Mouse (Mus musculus) liver, embryonic 15.5 days (tissue): Measurements from ENCODE around the gene Rbm15. TPM values are rescaled to one million over a fixed set of nuclear protein-coding genes. Genes with fewer than 3 reads are reported as not detected.
"Not testable (repeated sequence)": the region's sequence is repeated elsewhere in the genome, so short reads cannot be mapped to it uniquely, and the experiment has no call there.

Experiments
- ATAC-seq: fragments of 200-750 bp; cut with Nextera tagmentation; 2 replicates; pipeline ENCODE4 v1.8.0; 2017; ENCODE audit warnings: moderate number of reproducible peaks, mild to moderate bottlenecking, moderate library complexity; ENCODE audit not compliant: insufficient read depth
- H3K27ac ChIP-seq: fragments of 300-500 bp; sonication (generic); replicated peaks from 2 replicates; pipeline ENCODE4 v1.5.1; 2015; ENCODE audit warnings: mild to moderate bottlenecking, inconsistent platforms
- H3K27me3 ChIP-seq: fragments of 300-500 bp; sonication (generic); 2 replicates; pipeline ENCODE4 v1.6.1; 2015; ENCODE audit warnings: mild to moderate bottlenecking, inconsistent platforms
- H3K36me3 ChIP-seq: fragments of 300-500 bp; sonication (generic); replicated peaks from 2 replicates; pipeline ENCODE4 v1.6.1; 2015; ENCODE audit warnings: moderate library complexity, mild to moderate bottlenecking, inconsistent platforms
- H3K4me1 ChIP-seq: fragments of 300-500 bp; sonication (generic); replicated peaks from 2 replicates; pipeline ENCODE4 v1.6.1; 2015; ENCODE audit warnings: inconsistent platforms
- H3K4me2 ChIP-seq: fragments of 300-500 bp; sonication (generic); 2 replicates; pipeline ENCODE4 v1.6.1; 2015; ENCODE audit warnings: moderate library complexity, mild to moderate bottlenecking, inconsistent platforms
- H3K4me3 ChIP-seq: fragments of 300-500 bp; sonication (generic); replicated peaks from 2 replicates; pipeline ENCODE4 v1.5.1; 2015; ENCODE audit warnings: mild to moderate bottlenecking, inconsistent platforms
- H3K9ac ChIP-seq: fragments of 300-500 bp; sonication (generic); 2 replicates; pipeline ENCODE4 v1.6.1; 2015; ENCODE audit warnings: moderate library complexity, mild to moderate bottlenecking, inconsistent platforms
- H3K9me3 ChIP-seq: fragments of 300-500 bp; sonication (generic); replicated peaks from 2 replicates; pipeline ENCODE4 v1.6.1; 2016; ENCODE audit warnings: inconsistent platforms
- WGBS: fragments of 180-500 bp; shearing (Covaris S2); methylation state at CpG from one replicate; pipeline ENCODE4 v1.1.7; 2015; ENCODE audit warnings: mixed read lengths; ENCODE audit not compliant: insufficient replicate concordance; 5-methylcytosine and 5-hydroxymethylcytosine counted together
- polyA plus RNA-seq: library from polyadenylated mRNA; unstranded; fragments of >200 nt; fragmentation: Nextera tagmentation; extraction: Ambion mirVana; gene quantifications from 2 replicates; pipeline ENCODE4 v1.2.1, GENCODE M21; 2015

Rbm15 gene
- polyA plus RNA-seq, 1 experiment from 2014 or later: 8.3 TPM

DNA sequence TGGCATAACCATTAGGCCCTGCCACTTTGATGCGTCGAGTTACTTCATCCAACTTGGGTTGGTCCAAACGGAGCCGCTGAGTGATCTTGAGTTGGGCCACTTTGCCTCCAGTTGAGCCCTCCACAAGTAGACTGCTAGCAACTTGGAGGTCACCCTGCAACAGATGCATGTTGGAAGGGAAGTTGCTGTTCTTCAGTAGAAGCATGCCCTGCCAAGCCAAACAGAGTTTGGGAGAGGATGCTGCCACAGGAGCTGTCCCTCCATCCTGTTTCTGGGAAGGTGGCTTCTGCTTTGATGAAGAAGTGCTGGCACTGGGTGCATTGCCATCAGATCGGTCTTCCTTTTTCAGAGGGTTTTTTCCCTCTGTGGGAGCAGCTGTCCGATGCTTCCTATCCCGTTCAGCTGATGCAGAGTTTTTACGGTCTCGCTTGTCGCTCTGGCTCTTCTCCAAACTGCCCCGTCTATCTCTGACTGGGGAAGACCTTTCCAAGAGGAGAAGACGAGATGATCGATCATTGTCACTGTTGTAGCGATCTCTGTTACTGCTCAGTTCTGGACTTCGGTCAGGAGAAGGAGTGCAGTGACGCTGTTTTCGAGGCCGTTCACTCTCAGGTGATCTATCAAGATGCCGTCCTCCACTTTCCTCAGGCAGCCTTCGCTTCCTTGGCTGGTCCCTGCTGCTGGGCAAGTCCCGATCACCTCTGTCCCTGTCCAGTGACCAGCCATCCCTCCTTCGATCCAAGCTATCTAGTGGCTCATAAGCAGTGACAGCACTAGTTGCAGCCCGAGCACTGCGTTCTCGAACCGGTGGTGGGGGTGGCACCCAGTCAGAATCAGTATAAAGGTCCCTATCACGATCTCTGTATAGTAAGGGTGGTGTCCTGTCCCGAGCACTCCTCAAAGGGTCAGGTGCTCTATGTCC lies 2.7 kb downstream of the Rbm15 start:
- Histone ChIP-seq H3K9me3 (no peaks in the 10 kb centered on the region), H3K9ac (peak overlapping the region; percentile 91), H3K4me2 (peak overlapping the region; percentile 86), H3K4me1 (peaks cover 36% of the 10 kb centered on the region), H3K27me3 (no peaks in the 10 kb centered on the region), H3K36me3 (peaks cover 38% of the 10 kb centered on the region), H3K4me3 (peak overlapping the region; percentile 97), H3K27ac (no peak overlapping the region)
- no peak for ATAC-seq
- WGBS: 75% methylated on average over 28 of the region's 28 CpGs

DNA sequence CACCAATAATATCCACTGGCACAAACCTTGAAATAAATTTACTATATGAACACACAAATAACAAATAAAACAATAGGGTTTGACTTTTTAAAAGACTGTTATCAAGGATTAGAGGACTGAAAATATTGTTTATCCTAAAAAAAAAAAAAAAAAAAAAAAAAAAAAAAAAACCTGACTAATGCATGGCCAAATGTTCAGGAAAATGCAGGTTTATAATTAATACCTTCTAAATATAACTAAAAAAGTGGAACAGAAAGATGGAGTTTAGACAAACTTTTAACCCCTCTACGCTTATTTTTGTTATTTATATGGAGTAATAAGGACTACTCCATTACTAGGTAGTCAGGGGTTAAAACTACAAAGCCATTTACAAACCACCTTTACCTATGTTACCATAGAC lies 7.0 kb downstream of the Rbm15 start:
- WGBS: 94% methylated on average over 1 of the region's 1 CpGs
- no peaks in the 10 kb centered on the region for H3K27me3 ChIP-seq
- H3K27ac ChIP-seq: no peak overlapping the region
- H3K9ac ChIP-seq: no peak overlapping the region
- no peak overlapping the region for H3K4me2 ChIP-seq
- peaks cover 47% of the 10 kb centered on the region for H3K4me1 ChIP-seq
- ATAC-seq: no peak
- H3K36me3 ChIP-seq: peaks cover 62% of the 10 kb centered on the region
- H3K9me3 ChIP-seq: no peaks in the 10 kb centered on the region
- no peak overlapping the region for H3K4me3 ChIP-seq

DNA sequence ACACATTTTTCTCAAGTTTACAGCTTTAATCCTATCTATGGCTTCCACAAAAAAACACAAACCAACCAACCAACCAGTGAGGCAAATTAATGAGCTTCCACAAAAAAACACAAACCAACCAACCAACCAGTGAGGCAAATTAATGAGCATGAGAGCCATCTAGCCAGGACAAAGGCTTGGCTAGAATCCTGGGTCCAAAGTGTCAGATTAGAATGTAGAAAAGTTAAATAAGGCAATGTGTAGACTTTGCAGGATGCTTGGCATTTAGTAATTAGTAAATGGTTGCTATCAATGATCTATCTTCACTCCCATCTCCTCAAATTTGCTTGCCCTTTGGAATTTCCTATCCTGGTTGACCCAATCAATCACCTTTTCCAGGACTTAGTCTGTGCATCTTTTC lies 11.7 kb downstream of the Rbm15 start:
- Histone ChIP-seq H3K4me1 (peaks cover 42% of the 10 kb centered on the region), H3K36me3 (peaks cover 63% of the 10 kb centered on the region), H3K9me3 (no peaks in the 10 kb centered on the region), H3K9ac (no peak overlapping the region), H3K27ac (no peak overlapping the region), H3K27me3 (no peaks in the 10 kb centered on the region), H3K4me2 (peak overlapping the region; percentile 10; the same call in 1 of the 2 replicates), H3K4me3 (no peak overlapping the region)
- ATAC-seq: no peak

DNA sequence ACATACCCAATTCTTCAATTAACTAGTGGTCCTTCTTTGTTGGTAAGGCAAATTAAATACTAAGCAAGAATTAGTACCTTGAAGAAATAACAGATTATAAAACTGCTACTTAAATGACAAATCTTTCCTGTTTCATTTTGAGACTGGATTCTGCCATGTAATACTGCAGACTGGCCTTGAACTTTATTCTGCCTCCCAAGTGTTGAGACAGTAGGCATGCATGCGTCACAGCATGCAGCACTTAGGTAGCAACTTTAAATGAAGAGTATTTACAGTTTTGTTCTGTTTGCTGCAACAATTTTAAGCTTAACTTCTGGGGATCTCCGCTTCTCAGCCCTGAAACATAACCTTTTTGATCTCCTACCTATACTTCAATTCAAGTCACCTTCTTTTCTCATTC lies 12.3 kb downstream of the Rbm15 start:
- no peaks in the 10 kb centered on the region for H3K9me3 ChIP-seq
- 94% methylated on average over 2 of the region's 2 CpGs for WGBS
- no peak overlapping the region for H3K27ac ChIP-seq
- H3K4me1 ChIP-seq: peaks cover 42% of the 10 kb centered on the region
- H3K4me2 ChIP-seq: no peak overlapping the region
- H3K36me3 ChIP-seq: peaks cover 64% of the 10 kb centered on the region
- H3K9ac ChIP-seq: no peak overlapping the region
- no peak overlapping the region for H3K4me3 ChIP-seq
- no peaks in the 10 kb centered on the region for H3K27me3 ChIP-seq
- ATAC-seq: no peak

DNA sequence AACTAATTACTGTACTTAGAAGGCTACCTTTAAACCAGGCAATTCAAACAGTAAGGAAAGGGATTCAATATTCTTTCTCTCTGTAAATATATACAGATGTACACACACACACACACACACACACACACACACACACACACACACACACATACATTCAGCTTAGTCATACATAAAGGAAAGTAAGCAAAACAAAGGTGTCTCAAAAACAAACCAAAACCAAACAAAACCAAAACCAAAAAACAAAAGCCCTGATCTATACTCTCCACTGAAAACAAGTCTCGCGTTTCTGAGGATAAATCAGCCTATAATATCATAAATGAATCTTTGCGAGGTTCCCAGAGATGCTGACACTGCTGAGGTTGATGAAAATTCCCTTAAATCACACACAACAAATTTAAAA lies 16.1 kb downstream of the Rbm15 start:
- ATAC-seq: no peak
- H3K27ac ChIP-seq: no peak overlapping the region
- 92% methylated on average over 3 of the region's 3 CpGs for WGBS

DNA sequence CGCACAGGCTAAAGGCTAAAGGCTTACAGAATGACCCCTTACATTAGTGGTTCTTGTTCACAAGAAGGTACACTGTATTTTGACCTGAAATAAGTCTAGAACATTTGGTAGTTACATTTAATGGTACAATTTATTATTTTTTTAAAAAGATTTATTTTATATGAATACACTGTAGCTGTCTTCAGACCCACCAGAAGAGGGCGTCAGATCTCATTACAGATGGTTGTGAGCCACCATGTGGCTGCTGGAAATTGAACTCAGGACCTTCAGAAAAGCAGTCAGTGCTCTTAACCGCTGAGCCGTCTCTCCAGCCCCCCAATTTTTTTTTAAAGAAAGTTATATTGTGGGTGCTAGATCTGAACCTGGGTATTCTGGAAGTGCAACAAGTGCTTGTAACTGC lies 36.6 kb downstream of the Rbm15 start:
- ATAC-seq, H3K4me1 ChIP-seq, H3K9me3 ChIP-seq, H3K9ac ChIP-seq, H3K4me2 ChIP-seq, H3K27ac ChIP-seq, H3K27me3 ChIP-seq, H3K4me3 ChIP-seq: not testable (repeated sequence)
- peaks cover 11% of the 10 kb centered on the region for H3K36me3 ChIP-seq
- 72% methylated on average over 4 of the region's 4 CpGs for WGBS

More for the DNA sequence above, 16.1 kb downstream of the Rbm15 start:
- Histone ChIP-seq H3K27me3 (no peaks in the 10 kb centered on the region), H3K4me2 (no peak overlapping the region), H3K4me3 (no peak overlapping the region), H3K36me3 (peaks cover 66% of the 10 kb centered on the region), H3K9ac (no peak overlapping the region), H3K4me1 (peaks cover 16% of the 10 kb centered on the region; the same call in 1 of the 2 replicates), H3K9me3 (no peaks in the 10 kb centered on the region)

DNA sequence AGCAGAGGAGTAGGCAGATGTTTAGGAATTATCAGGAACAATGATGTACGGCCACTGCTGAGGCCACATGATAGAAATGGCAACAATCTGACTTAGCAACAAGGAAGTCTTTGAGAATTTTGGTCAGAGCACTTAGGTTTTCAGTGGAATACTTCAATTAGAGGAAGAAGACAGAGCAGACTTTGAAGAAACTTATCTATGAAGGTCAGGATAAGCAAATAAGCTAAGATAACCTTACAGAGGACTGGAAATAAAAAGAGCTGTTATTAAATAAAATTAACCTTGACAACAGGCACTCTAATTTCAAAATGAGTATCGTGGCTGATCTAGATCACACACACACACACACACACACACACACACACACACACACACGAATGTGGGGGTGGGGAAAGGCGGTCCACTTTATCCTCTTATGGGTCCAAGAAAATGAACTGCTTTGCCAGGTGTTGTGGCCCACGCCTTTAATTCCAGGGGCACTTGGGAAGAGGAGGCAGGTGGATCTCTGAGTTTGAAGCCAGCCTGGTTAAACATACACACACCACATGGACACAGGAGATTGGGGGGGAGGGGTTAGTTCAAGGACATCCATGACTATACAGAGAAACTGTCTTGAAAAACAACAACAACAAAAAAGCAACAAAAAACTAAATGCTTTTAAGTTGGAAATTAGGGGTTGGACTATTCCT lies 37.7 kb downstream of the Rbm15 start:
- Histone ChIP-seq H3K9me3 (no peaks in the 10 kb centered on the region), H3K27ac (no peak overlapping the region), H3K9ac (no peak overlapping the region), H3K36me3 (peaks cover 3% of the 10 kb centered on the region; the same call in 1 of the 2 replicates), H3K27me3 (no peaks in the 10 kb centered on the region), H3K4me2 (no peak overlapping the region), H3K4me3 (no peak overlapping the region), H3K4me1 (0 out of 2 replicates have a peak, but pooled peaks cover 4% of the 10 kb centered on the region)
- no peak for ATAC-seq
- WGBS: 73% methylated on average over 5 of the region's 5 CpGs

DNA sequence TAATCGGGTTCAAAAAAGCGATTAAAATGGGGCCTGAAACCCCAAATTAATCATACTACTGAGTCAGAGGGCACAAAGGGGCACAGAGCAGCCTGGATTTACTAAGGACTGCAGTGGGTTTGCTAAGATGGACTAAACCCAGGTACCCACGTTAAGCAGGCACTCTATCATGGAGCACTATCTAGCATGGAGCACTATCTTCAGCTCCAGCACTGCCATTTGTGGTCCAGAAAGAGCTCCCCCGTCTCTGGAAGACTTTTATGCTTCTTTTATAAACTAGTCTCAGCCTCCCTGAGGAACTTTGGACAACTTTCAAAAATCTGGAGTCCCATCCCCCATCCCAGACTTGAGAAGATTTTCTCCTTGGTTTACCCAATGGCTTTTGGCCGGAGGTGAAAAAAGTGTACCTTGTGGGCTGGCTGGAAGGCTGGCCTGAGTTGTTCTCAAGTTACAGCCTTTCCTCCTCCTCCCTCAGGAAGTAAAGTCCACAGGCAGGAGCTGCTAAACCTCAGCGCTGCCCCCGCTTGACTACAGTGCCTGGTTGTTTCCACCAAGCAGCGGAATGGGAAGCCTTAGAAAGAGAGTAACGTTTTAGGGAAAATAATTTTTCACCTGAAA lies 42.6 kb downstream of the Rbm15 start, which contains the start of gene Slc16a4:
Slc16a4 (plus strand) TSS at position 467 of the 618 bp plus-strand sequence.
- H3K27me3 ChIP-seq: no peaks in the 10 kb centered on the region
- H3K9ac ChIP-seq: no peak within 1 kb of the TSS
- ATAC-seq: no peak
- no peak within 1 kb of the TSS for H3K4me3 ChIP-seq
- H3K36me3 ChIP-seq: no peaks in the 10 kb centered on the region
- H3K4me1 ChIP-seq: 0 out of 2 replicates have a peak, but pooled peaks cover 4% of the 10 kb centered on the region
- WGBS: 35% methylated on average over 9 of the region's 9 CpGs
- no peak within 1 kb of the TSS for H3K27ac ChIP-seq
- H3K9me3 ChIP-seq: no peaks in the 10 kb centered on the region
- no peak within 1 kb of the TSS for H3K4me2 ChIP-seq

DNA sequence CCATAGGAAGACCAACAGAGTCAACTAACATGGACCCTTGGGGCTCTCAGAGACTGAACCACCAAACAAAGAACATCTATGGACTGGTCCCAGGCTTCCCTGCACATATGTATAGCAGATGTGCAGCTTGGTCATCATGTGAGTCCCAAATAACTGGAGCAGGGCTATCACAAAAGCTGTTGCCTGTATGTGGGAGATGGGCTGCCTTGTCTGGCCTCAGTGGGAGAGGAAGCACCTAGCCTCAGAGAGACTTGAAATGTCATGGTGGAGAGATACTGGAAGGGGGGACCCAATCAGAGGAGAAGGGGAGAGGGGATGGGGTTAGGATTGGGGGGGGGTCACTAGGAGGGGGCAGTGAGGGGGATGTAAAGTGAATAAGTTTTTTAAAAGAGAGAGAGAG lies 46.1 kb downstream of the Rbm15 start:
- H3K4me3 ChIP-seq: no peak overlapping the region
- 0 out of 2 replicates have a peak, but pooled peaks cover 4% of the 10 kb centered on the region for H3K4me1 ChIP-seq
- H3K9ac ChIP-seq: no peak overlapping the region
- H3K27me3 ChIP-seq: no peaks in the 10 kb centered on the region
- no peaks in the 10 kb centered on the region for H3K9me3 ChIP-seq
- peaks cover 18% of the 10 kb centered on the region for H3K36me3 ChIP-seq
- no peak for ATAC-seq
- H3K27ac ChIP-seq: no peak overlapping the region
- H3K4me2 ChIP-seq: no peak overlapping the region

DNA sequence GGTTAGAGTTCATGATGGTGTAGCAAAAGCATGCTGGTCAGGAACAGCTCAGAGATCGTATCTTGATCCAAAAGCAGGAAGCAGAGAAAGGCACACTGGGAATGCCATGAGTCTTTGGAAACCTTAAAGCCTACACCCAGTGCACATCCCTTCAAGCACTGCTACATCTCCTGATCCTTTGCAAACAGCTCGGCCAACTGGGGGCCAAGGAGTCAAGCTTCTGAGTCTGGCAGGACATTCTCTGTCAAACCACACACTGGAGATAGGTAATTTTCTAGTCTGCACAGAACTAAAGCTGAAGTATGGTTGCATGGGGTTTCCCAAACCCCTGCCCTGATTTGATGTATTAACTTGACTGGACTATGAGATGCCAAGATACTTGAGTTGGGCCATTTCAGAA lies 47.4 kb downstream of the Rbm15 start:
- H3K27me3 ChIP-seq: no peaks in the 10 kb centered on the region
- H3K4me1 ChIP-seq: 0 out of 2 replicates have a peak, but pooled peaks cover 4% of the 10 kb centered on the region
- H3K4me3 ChIP-seq: no peak overlapping the region
- H3K4me2 ChIP-seq: no peak overlapping the region
- peaks cover 26% of the 10 kb centered on the region for H3K36me3 ChIP-seq
- WGBS: 65% methylated on average over 2 of the region's 2 CpGs
- H3K27ac ChIP-seq: no peak overlapping the region
- H3K9ac ChIP-seq: no peak overlapping the region
- H3K9me3 ChIP-seq: no peaks in the 10 kb centered on the region
- ATAC-seq: no peak
